Mouse (Mus musculus) liver, embryonic 14.5 days (tissue): ENCODE results near the gene Olfr287. TPM values are rescaled to one million over a fixed set of nuclear protein-coding genes. Genes with fewer than 3 reads are reported as not detected.
A peak's percentile ranks its signal among the peaks of the same experiment; 100 is the strongest.

Experiments
- ATAC-seq: fragments of 200-750 bp; cut with Nextera tagmentation; 2 replicates; pipeline ENCODE4 v1.8.0; 2017; ENCODE audit warnings: moderate number of reproducible peaks, mild to moderate bottlenecking, moderate library complexity; ENCODE audit not compliant: insufficient read depth
- DNase-seq, 3 experiments: peaks; one replicate each; pipeline ENCODE4 v3.0.0-alpha.2; 2012 to 2013; ENCODE audit warnings: low read depth in 3 of 3, low spot score in 3 of 3
- H3K27ac ChIP-seq: fragments of 300-500 bp; sonication (generic); 2 replicates; pipeline ENCODE4 v1.5.1; 2014; ENCODE audit warnings: moderate library complexity, mild to moderate bottlenecking, control low read depth, inconsistent platforms
- H3K27me3 ChIP-seq: fragments of 300-500 bp; sonication (generic); 2 replicates; pipeline ENCODE4 v1.6.1; 2014; ENCODE audit warnings: mild to moderate bottlenecking, low read length, moderate library complexity; ENCODE audit not compliant: control insufficient read depth, insufficient read depth
- H3K36me3 ChIP-seq: fragments of 300-500 bp; sonication (generic); replicated peaks from 2 replicates; pipeline ENCODE4 v1.6.1; 2014; ENCODE audit warnings: low read depth; ENCODE audit not compliant: control insufficient read depth, insufficient read depth
- H3K4me1 ChIP-seq, 2 experiments: fragments of 200-500 bp in 1 of 2; fragments of 300-500 bp in 1 of 2; sonication (generic) in 1 of 2; replicated peaks; 2 replicates each; pipeline ENCODE4 v1.6.1; 2012 to 2014; ENCODE audit warnings: antibody characterized with exemption in 1 of 2, inconsistent platforms in 1 of 2, low read length in 1 of 2; ENCODE audit not compliant: control insufficient read depth in 2 of 2, insufficient read depth in 2 of 2
- H3K4me2 ChIP-seq: fragments of 300-500 bp; sonication (generic); 2 replicates; pipeline ENCODE4 v1.6.1; 2014; ENCODE audit warnings: low read depth, mild to moderate bottlenecking, control low read depth, moderate library complexity
- H3K4me3 ChIP-seq, 2 experiments: fragments of 200-500 bp in 1 of 2; fragments of 300-500 bp in 1 of 2; sonication (generic) in 1 of 2; 2 replicates each; pipeline ENCODE4 v1.5.1; 2012 to 2014; ENCODE audit warnings: low read depth in 2 of 2, low read length in 2 of 2, mild to moderate bottlenecking in 2 of 2, control low read depth in 1 of 2, inconsistent platforms in 1 of 2, moderate library complexity in 1 of 2; ENCODE audit not compliant: insufficient read depth in 1 of 2
- H3K9ac ChIP-seq: fragments of 300-500 bp; sonication (generic); replicated peaks from 2 replicates; pipeline ENCODE4 v1.6.1; 2014; ENCODE audit warnings: mild to moderate bottlenecking, control low read depth, moderate library complexity
- H3K9me3 ChIP-seq: fragments of 300-500 bp; sonication (generic); 2 replicates; pipeline ENCODE4 v1.6.1; 2016; ENCODE audit warnings: low read length, mixed read lengths; ENCODE audit not compliant: control insufficient read depth
- CTCF ChIP-seq: IDR thresholded peaks from 2 replicates; pipeline ENCODE4 v1.5.1; 2016; ENCODE audit warnings: antibody characterized with exemption, low read depth, control low read depth
- EP300 ChIP-seq: IDR thresholded peaks from 2 replicates; pipeline ENCODE4 v1.6.1; 2016; ENCODE audit warnings: antibody characterized with exemption, low read depth
- WGBS: fragments of 180-500 bp; shearing (Covaris S2); extraction: QIAGEN DNeasy Blood & Tissue Kit; methylation state at CpG from one replicate; pipeline ENCODE4 v1.1.7; 2014; ENCODE audit not compliant: insufficient replicate concordance; 5-methylcytosine and 5-hydroxymethylcytosine counted together
- polyA plus RNA-seq, 2 experiments: library from polyadenylated mRNA; depleted of rRNA in 1 of 2; stranded (reverse) in 1 of 2; unstranded in 1 of 2; fragments of >200 nt; fragmentation: Nextera tagmentation in 1 of 2; extraction: Ambion mirVana in 1 of 2; gene quantifications; 2 replicates each; pipeline versions ENCODE4 v1.2.1 to v1.2.3; 2012 to 2014

The Olfr287 gene
- polyA plus RNA-seq, 2 experiments = not detected

DNA sequence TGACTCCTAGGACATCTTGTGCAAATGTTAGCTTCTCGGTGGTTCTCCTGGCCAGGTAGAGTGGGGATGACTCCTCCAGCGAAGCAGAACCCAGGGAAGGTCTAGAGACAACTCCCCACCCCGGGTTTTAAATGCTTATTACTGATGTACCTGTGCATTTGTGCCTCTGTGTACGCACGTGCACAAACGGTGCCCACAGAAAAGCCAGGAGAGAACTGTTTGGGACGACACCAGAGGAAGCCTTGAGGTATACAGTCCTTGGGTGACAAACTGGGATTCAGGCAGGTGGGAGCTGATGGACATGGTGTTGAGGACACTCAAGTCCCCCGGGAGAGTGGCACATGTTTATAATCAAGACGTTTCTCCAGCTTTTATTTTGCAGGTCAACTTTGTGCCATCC is 49.9 kb downstream of the Olfr287 start:
- no peak for ATAC-seq
- WGBS = 54% methylated on average over 9 of the region's 9 CpGs
- no peaks in the 10 kb centered on the region for H3K9me3 ChIP-seq

DNA sequence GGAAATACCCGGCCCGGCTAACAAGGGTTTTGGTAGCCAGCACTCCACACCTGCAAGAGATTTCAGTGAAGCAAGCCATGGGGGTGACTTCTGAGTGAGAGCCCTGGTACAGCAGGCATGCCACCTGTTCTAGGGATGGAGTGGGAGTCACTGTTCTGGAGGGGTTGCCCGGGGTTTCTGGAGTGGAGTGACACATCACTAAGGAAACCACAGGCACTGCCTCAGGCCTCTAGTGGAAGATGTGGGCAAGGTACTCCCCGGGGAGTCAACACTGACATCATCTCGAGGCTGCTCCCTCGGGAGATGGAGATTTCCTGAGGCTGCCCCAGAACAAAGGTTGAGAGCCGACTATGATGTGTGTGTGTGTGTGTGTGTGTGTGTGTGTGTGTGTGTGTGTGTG is 50.5 kb downstream of the Olfr287 start:
- DNase-seq (no peak), ATAC-seq (no peak)
- Histone ChIP-seq H3K9ac (no peak overlapping the region), H3K4me1 (no peaks in the 10 kb centered on the region), H3K9me3 (no peaks in the 10 kb centered on the region), H3K27me3 (peaks cover 62% of the 10 kb centered on the region), H3K4me2 (no peak overlapping the region), H3K27ac (no peak overlapping the region), H3K4me3 (no peak overlapping the region), H3K36me3 (no peaks in the 10 kb centered on the region)
- 18% methylated on average over 7 of the region's 7 CpGs for WGBS
- no peak for TF ChIP-seq EP300

More for the DNA sequence above, 49.9 kb downstream of the Olfr287 start:
- DNase-seq = no peak
- no peak overlapping the region for H3K9ac ChIP-seq
- TF ChIP-seq EP300 (no peak), CTCF (no peak)
- H3K27me3 ChIP-seq = peaks cover 57% of the 10 kb centered on the region
- no peaks in the 10 kb centered on the region for H3K36me3 ChIP-seq
- H3K4me3 ChIP-seq = no peak overlapping the region
- no peak overlapping the region for H3K27ac ChIP-seq
- no peaks in the 10 kb centered on the region for H3K4me1 ChIP-seq
- H3K4me2 ChIP-seq = no peak overlapping the region

DNA sequence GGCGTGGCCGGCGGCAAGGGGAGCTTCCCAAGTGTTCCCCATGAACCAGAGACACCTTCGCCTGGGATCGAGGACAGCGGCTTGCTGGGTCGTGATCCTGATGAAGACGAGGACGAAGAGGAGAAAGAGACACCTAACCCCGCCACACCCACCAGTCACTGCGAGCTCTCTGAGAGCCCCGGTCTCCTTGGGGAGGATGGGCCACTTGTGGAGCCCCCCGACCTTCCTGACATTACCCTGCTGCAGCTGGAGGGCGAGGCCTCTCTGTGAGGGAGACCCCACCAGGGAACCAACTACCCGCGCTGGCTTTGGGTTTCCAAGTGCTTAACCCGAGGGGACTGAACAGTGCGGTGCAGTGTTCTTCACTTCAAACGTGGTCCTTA is 52.2 kb downstream of the Olfr287 start:
- no peak for DNase-seq
- Histone ChIP-seq H3K27ac (no peak overlapping the region), H3K4me1 (no peaks in the 10 kb centered on the region), H3K4me2 (no peak overlapping the region), H3K9me3 (no peaks in the 10 kb centered on the region), H3K4me3 (no peak overlapping the region), H3K36me3 (no peaks in the 10 kb centered on the region), H3K9ac (no peak overlapping the region), H3K27me3 (peaks cover 63% of the 10 kb centered on the region)
- ATAC-seq = no peak
- TF ChIP-seq EP300 (no peak), CTCF (no peak)
- WGBS = 7% methylated on average over 19 of the region's 19 CpGs

DNA sequence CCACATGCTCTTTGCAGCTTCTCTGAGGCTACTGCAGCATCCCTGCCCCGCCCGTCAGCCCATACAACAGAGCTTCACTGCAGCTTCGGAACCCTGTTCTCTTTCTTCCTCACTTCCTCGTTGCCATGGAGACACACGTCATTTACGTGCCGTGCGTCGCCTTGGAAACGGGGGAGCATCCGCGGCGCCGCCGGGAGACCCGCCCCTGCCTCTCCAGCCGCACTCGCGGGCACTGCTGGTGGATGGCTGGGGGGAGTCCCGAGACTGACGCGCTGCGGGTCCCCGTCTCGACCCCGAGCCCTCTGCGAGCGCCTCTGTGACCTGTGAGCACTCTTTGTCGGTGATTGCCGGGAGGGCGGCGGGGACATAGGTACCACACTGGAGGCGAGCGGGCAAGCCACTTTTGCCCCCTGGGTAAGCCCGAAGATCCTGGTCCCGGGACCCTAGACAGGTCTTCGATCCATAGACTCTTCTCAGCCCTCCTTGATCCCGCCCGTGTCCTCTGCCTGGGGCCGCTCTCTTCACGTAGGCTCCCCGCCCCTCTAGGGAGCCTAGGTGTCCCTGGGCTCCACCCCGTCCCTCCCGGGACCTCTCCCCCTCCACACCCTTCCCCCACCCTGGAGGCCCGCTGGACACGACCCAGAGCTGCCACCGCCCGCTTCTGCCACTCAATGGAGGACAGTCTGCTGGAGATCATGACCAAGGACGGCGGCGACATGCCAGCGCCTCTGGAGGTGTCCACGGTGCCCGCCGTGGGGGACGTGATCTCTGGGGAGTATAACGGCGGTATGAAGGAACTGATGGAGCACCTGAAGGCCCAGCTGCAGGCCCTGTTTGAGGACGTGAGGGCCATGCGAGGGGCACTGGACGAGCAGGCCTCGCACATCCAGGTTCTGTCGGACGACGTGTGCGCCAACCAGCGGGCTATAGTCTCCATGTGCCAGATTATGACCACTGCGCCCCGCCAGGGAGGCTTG is 52.9 kb downstream of the Olfr287 start:
- Histone ChIP-seq H3K9ac (no peak overlapping the region), H3K4me1 (no peaks in the 10 kb centered on the region), H3K4me2 (no peak overlapping the region), H3K36me3 (no peaks in the 10 kb centered on the region), H3K27ac (no peak overlapping the region), H3K4me3 (no peak overlapping the region), H3K9me3 (no peaks in the 10 kb centered on the region), H3K27me3 (peaks cover 63% of the 10 kb centered on the region)
- ATAC-seq (no peak), DNase-seq (peak in 1 of 3 experiments; percentile 30)
- WGBS = 3% methylated on average over 69 of the region's 69 CpGs
- TF ChIP-seq CTCF (no peak), EP300 (no peak)

DNA sequence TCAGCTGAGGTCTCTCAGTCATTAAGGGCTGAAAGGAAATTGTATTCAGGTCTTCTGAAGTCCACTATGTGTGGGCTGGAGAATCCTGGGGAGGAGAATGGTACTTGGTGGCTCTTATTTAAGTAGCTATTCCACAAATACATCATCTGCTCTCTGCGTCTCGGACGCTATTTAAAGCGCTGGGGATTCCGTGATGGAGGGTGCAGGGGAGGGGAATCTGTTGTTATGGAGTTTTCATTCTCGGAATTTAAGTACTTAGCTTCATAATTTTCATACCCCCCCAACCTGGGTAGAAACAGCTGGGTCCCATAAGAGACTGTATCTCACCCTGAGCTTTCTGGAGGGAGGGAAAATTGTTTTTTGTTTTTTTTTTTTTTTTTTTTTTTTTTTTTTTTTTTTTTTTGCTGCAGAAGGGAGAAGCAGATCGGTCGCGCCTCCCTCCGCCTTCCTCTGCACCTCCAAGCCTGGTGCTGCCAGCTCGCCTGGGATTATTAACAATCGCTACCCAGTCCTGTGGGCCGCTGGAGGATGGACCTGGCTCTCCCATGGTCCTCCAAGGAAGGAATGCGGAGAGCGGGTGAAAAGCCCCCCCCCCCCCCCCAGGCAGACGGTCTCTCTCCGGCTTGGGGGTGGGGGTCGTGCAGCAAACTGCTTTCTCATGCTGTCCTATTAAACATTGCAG is 53.8 kb downstream of the Olfr287 start, which contains the start of gene Ccdc184:
TSS of gene Ccdc184 (plus strand) at position 196 of the 682 bp plus-strand sequence.
- H3K9ac ChIP-seq = no peak within 1 kb of the TSS
- no peak for ATAC-seq
- TF ChIP-seq EP300 (no peak), CTCF (no peak)

More for the DNA sequence above, 53.8 kb downstream of the Olfr287 start, which contains the start of gene Ccdc184:
- Histone ChIP-seq H3K27me3 (peaks cover 57% of the 10 kb centered on the region), H3K4me1 (no peaks in the 10 kb centered on the region), H3K9me3 (no peaks in the 10 kb centered on the region), H3K4me3 (no peak within 1 kb of the TSS), H3K36me3 (no peaks in the 10 kb centered on the region), H3K27ac (no peak within 1 kb of the TSS), H3K4me2 (no peak within 1 kb of the TSS)
- WGBS = 9% methylated on average over 18 of the region's 18 CpGs
- no peak for DNase-seq
